Mouse (Mus musculus): ENCODE results near the gene Tsen54. TPM values are rescaled to one million over a fixed set of nuclear protein-coding genes. Genes with fewer than 3 reads are reported as not detected.

Tsen54 gene
- 25.8 and 28.3 TPM in 2 replicates for polyA plus RNA-seq (2015; fragmentation: Nextera tagmentation; extraction: Ambion mirVana)

GRCm38 (mm10) chr11:115814605-115815450 lies at the start of gene Tsen54:
Gene Tsen54, plus strand, starts transcription at chr11:115814724.
- under 1% methylated on average over 80 of the region's 84 CpGs for WGBS

GRCm38 (mm10) chr11:115765103-115765606 lies 49.4 kb upstream of the Tsen54 start, which contains the start of gene Tmem94:
Gene Tmem94, plus strand, starts transcription at chr11:115765433.
- H3K27me3 ChIP-seq (replicated peaks; ENCODE audit: control insufficient read depth, insufficient read depth, low read length), result no peaks in the 10 kb centered on the region
- peak within 1 kb of the TSS; percentile 97 for H3K9ac ChIP-seq (replicated peaks; ENCODE audit: low read depth, low read length)
- no peaks in the 10 kb centered on the region for H3K9me3 ChIP-seq (ENCODE audit: control insufficient read depth, low read length)
- H3K36me3 ChIP-seq (ENCODE audit: control insufficient read depth, insufficient read depth), result no peaks in the 10 kb centered on the region
- peak within 1 kb of the TSS; percentile 84 for H3K4me3 ChIP-seq (replicated peaks; ENCODE audit: low read length)
- H3K4me2 ChIP-seq (ENCODE audit: low read length), result peak within 1 kb of the TSS; percentile 63
- ATAC-seq, result peak; percentile 97
- peaks cover 12% of the 10 kb centered on the region for H3K4me1 ChIP-seq (replicated peaks; ENCODE audit: control insufficient read depth, insufficient read depth, low read length)
- peak within 1 kb of the TSS; percentile 93 for H3K27ac ChIP-seq (ENCODE audit: low read length)
- WGBS, result under 1% methylated on average over 32 of the region's 32 CpGs

More at GRCm38 (mm10) chr11:115814605-115815450, at the start of gene Tsen54:
- ATAC-seq, result peak; percentile 60
- Histone ChIP-seq H3K36me3 (ENCODE audit: control insufficient read depth, insufficient read depth) (peaks cover 4% of the 10 kb centered on the region; the same call in 1 of the 2 replicates), H3K4me2 (ENCODE audit: low read length) (peak within 1 kb of the TSS; percentile 84), H3K9me3 (ENCODE audit: control insufficient read depth, low read length) (no peaks in the 10 kb centered on the region), H3K4me3 (replicated peaks; ENCODE audit: low read length) (peak within 1 kb of the TSS; percentile 98), H3K27me3 (replicated peaks; ENCODE audit: control insufficient read depth, insufficient read depth, low read length) (no peaks in the 10 kb centered on the region), H3K9ac (replicated peaks; ENCODE audit: low read depth, low read length) (peak within 1 kb of the TSS; percentile 92), H3K27ac (ENCODE audit: low read length) (peak within 1 kb of the TSS; percentile 66), H3K4me1 (replicated peaks; ENCODE audit: control insufficient read depth, insufficient read depth, low read length) (peaks cover 32% of the 10 kb centered on the region)

- Histone ChIP-seq H3K36me3 (ENCODE audit: control insufficient read depth, insufficient read depth) (no peaks in the 10 kb centered on the region), H3K4me2 (ENCODE audit: low read length) (peak overlapping the region; percentile 61), H3K27me3 (replicated peaks; ENCODE audit: control insufficient read depth, insufficient read depth, low read length) (no peaks in the 10 kb centered on the region), H3K4me1 (replicated peaks; ENCODE audit: control insufficient read depth, insufficient read depth, low read length) (peaks cover 12% of the 10 kb centered on the region), H3K9me3 (ENCODE audit: control insufficient read depth, low read length) (no peaks in the 10 kb centered on the region), H3K9ac (replicated peaks; ENCODE audit: low read depth, low read length) (peak overlapping the region; percentile 97), H3K27ac (ENCODE audit: low read length) (peak overlapping the region; percentile 93), H3K4me3 (replicated peaks; ENCODE audit: low read length) (peak overlapping the region; percentile 84)
- WGBS, result under 1% methylated on average over 34 of the region's 34 CpGs
- peak; percentile 83 for ATAC-seq
Measured at GRCm38 (mm10) chr11:115765607-115766141, 48.9 kb upstream of the Tsen54 start.

GRCm38 (mm10) chr11:115766356-115766943 lies 48.1 kb upstream of the Tsen54 start:
- WGBS, result 33% methylated on average over 13 of the region's 13 CpGs
- no peaks in the 10 kb centered on the region for H3K36me3 ChIP-seq (ENCODE audit: control insufficient read depth, insufficient read depth)
- H3K27ac ChIP-seq (ENCODE audit: low read length), result peak overlapping the region; percentile 93
- no peaks in the 10 kb centered on the region for H3K9me3 ChIP-seq (ENCODE audit: control insufficient read depth, low read length)
- H3K27me3 ChIP-seq (replicated peaks; ENCODE audit: control insufficient read depth, insufficient read depth, low read length), result no peaks in the 10 kb centered on the region
- peaks cover 12% of the 10 kb centered on the region for H3K4me1 ChIP-seq (replicated peaks; ENCODE audit: control insufficient read depth, insufficient read depth, low read length)
- H3K4me3 ChIP-seq (replicated peaks; ENCODE audit: low read length), result peak overlapping the region; percentile 84
- H3K4me2 ChIP-seq (ENCODE audit: low read length), result peak overlapping the region; percentile 61
- peak overlapping the region; percentile 97 for H3K9ac ChIP-seq (replicated peaks; ENCODE audit: low read depth, low read length)
- ATAC-seq, result no peak

- Histone ChIP-seq H3K9me3 (ENCODE audit: control insufficient read depth, low read length) (no peaks in the 10 kb centered on the region), H3K4me2 (ENCODE audit: low read length) (peak overlapping the region; percentile 61; the same call in 1 of the 2 replicates), H3K4me3 (replicated peaks; ENCODE audit: low read length) (no peak overlapping the region; the same call in 1 of the 2 replicates), H3K27me3 (replicated peaks; ENCODE audit: control insufficient read depth, insufficient read depth, low read length) (no peaks in the 10 kb centered on the region), H3K9ac (replicated peaks; ENCODE audit: low read depth, low read length) (no peak overlapping the region), H3K36me3 (ENCODE audit: control insufficient read depth, insufficient read depth) (no peaks in the 10 kb centered on the region), H3K4me1 (replicated peaks; ENCODE audit: control insufficient read depth, insufficient read depth, low read length) (peaks cover 12% of the 10 kb centered on the region), H3K27ac (ENCODE audit: low read length) (no peak overlapping the region)
- no peak for ATAC-seq
- WGBS, result 87% methylated on average over 8 of the region's 8 CpGs
Measured at GRCm38 (mm10) chr11:115766981-115767380, 47.5 kb upstream of the Tsen54 start.

GRCm38 (mm10) chr11:115768896-115769295 lies 45.6 kb upstream of the Tsen54 start:
- ATAC-seq, result no peak
- Histone ChIP-seq H3K27ac (ENCODE audit: low read length) (no peak overlapping the region), H3K4me2 (ENCODE audit: low read length) (no peak overlapping the region), H3K4me3 (replicated peaks; ENCODE audit: low read length) (no peak overlapping the region), H3K9me3 (ENCODE audit: control insufficient read depth, low read length) (no peaks in the 10 kb centered on the region; the same call in 1 of the 2 replicates), H3K9ac (replicated peaks; ENCODE audit: low read depth, low read length) (no peak overlapping the region), H3K36me3 (ENCODE audit: control insufficient read depth, insufficient read depth) (no peaks in the 10 kb centered on the region), H3K4me1 (replicated peaks; ENCODE audit: control insufficient read depth, insufficient read depth, low read length) (peaks cover 12% of the 10 kb centered on the region), H3K27me3 (replicated peaks; ENCODE audit: control insufficient read depth, insufficient read depth, low read length) (no peaks in the 10 kb centered on the region)
- 92% methylated on average over 3 of the region's 3 CpGs for WGBS

GRCm38 (mm10) chr11:115774653-115775052 lies 39.9 kb upstream of the Tsen54 start:
- no peaks in the 10 kb centered on the region for H3K27me3 ChIP-seq (replicated peaks; ENCODE audit: control insufficient read depth, insufficient read depth, low read length)
- H3K4me3 ChIP-seq (replicated peaks; ENCODE audit: low read length), result no peak overlapping the region
- H3K9ac ChIP-seq (replicated peaks; ENCODE audit: low read depth, low read length), result no peak overlapping the region
- 78% methylated on average over 4 of the region's 4 CpGs for WGBS
- peaks cover 23% of the 10 kb centered on the region for H3K4me1 ChIP-seq (replicated peaks; ENCODE audit: control insufficient read depth, insufficient read depth, low read length)
- no peaks in the 10 kb centered on the region; the same call in 1 of the 2 replicates for H3K9me3 ChIP-seq (ENCODE audit: control insufficient read depth, low read length)
- no peaks in the 10 kb centered on the region for H3K36me3 ChIP-seq (ENCODE audit: control insufficient read depth, insufficient read depth)
- no peak overlapping the region for H3K4me2 ChIP-seq (ENCODE audit: low read length)
- H3K27ac ChIP-seq (ENCODE audit: low read length), result no peak overlapping the region
- no peak for ATAC-seq

- Histone ChIP-seq H3K4me2 (ENCODE audit: low read length) (no peak overlapping the region), H3K36me3 (ENCODE audit: control insufficient read depth, insufficient read depth) (no peaks in the 10 kb centered on the region), H3K4me3 (replicated peaks; ENCODE audit: low read length) (no peak overlapping the region), H3K9me3 (ENCODE audit: control insufficient read depth, low read length) (no peaks in the 10 kb centered on the region; the same call in 1 of the 2 replicates), H3K9ac (replicated peaks; ENCODE audit: low read depth, low read length) (no peak overlapping the region), H3K27ac (ENCODE audit: low read length) (no peak overlapping the region), H3K4me1 (replicated peaks; ENCODE audit: control insufficient read depth, insufficient read depth, low read length) (peaks cover 37% of the 10 kb centered on the region), H3K27me3 (replicated peaks; ENCODE audit: control insufficient read depth, insufficient read depth, low read length) (no peaks in the 10 kb centered on the region)
- ATAC-seq, result no peak
- WGBS, result 41% methylated on average over 18 of the region's 18 CpGs
Measured at GRCm38 (mm10) chr11:115775821-115776665, 38.5 kb upstream of the Tsen54 start.

Measured in forebrain, embryonic 16.5 days (tissue).